Mouse (Mus musculus) heart, embryonic 13.5 days (tissue): ENCODE data around the gene Cul9. TPM values are rescaled to one million over a fixed set of nuclear protein-coding genes. Genes with fewer than 3 reads are reported as not detected.
A peak's percentile ranks its signal among the peaks of the same experiment; 100 is the strongest.

Experiments
- ATAC-seq: fragments of 200-750 bp; cut with Nextera tagmentation; 2 replicates; pipeline ENCODE4 v1.8.0; 2017; ENCODE audit warnings: moderate TSS enrichment; ENCODE audit not compliant: insufficient number of reproducible peaks, low FRiP score, low TSS enrichment; ENCODE audit errors: extremely low read depth
- H3K27ac ChIP-seq: fragments of 300-500 bp; sonication (generic); replicated peaks from 2 replicates; pipeline ENCODE4 v1.5.1; 2015; ENCODE audit warnings: moderate library complexity, mild to moderate bottlenecking, inconsistent platforms
- H3K27me3 ChIP-seq: fragments of 300-500 bp; sonication (generic); replicated peaks from 2 replicates; pipeline ENCODE4 v1.6.1; 2015; ENCODE audit warnings: mild to moderate bottlenecking, inconsistent platforms
- H3K36me3 ChIP-seq: fragments of 300-500 bp; sonication (generic); 2 replicates; pipeline ENCODE4 v1.6.1; 2015; ENCODE audit warnings: mild to moderate bottlenecking, inconsistent platforms
- H3K4me1 ChIP-seq: fragments of 300-500 bp; sonication (generic); 2 replicates; pipeline ENCODE4 v1.6.1; 2015; ENCODE audit warnings: inconsistent platforms
- H3K4me2 ChIP-seq: fragments of 300-500 bp; sonication (generic); 2 replicates; pipeline ENCODE4 v1.6.1; 2015; ENCODE audit warnings: inconsistent platforms, mild to moderate bottlenecking, moderate library complexity
- H3K4me3 ChIP-seq: fragments of 300-500 bp; sonication (generic); 2 replicates; pipeline ENCODE4 v1.5.1; 2015; ENCODE audit warnings: moderate library complexity, mild to moderate bottlenecking, inconsistent platforms
- H3K9ac ChIP-seq: fragments of 300-500 bp; sonication (generic); 2 replicates; pipeline ENCODE4 v1.6.1; 2015; ENCODE audit warnings: inconsistent platforms, mild to moderate bottlenecking, moderate library complexity
- H3K9me3 ChIP-seq: fragments of 300-500 bp; sonication (generic); 2 replicates; pipeline ENCODE4 v1.6.1; 2016; ENCODE audit warnings: inconsistent platforms
- WGBS: fragments of 180-500 bp; shearing (Covaris S2); methylation state at CpG from one replicate; pipeline ENCODE4 v1.1.7; 2015; ENCODE audit warnings: mixed read lengths; 5-methylcytosine and 5-hydroxymethylcytosine counted together
- polyA plus RNA-seq: library from polyadenylated mRNA; unstranded; fragments of >200 nt; fragmentation: Nextera tagmentation; extraction: Ambion mirVana; gene quantifications from 2 replicates; pipeline ENCODE4 v1.2.1, GENCODE M21; 2015

The Cul9 gene
- polyA plus RNA-seq, 1 experiment from 2014 or later = 5.0 TPM

DNA sequence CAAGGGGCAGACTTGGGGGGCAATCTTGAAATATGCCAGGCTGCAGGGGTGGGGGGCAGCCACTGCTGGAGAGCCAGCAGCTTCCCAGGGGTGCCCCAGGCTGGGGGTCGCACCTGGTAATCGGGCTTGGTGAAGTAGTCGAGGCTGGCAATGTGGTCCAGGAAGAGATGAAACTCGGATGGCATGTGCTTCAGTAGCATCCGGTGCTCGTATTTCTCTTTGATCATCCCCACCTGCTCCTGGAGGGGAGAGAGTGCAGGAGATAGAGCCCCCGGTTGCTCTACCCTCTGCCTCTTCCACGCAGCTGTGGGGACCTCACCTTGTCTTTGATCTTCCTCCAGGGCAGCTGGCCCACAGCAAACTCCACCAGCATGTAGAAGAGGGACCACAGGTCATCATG lies 69.6 kb downstream of the Cul9 start:
- Histone ChIP-seq H3K4me3 (no peak overlapping the region), H3K4me2 (no peak overlapping the region), H3K27me3 (peaks cover 49% of the 10 kb centered on the region), H3K27ac (no peak overlapping the region), H3K9ac (no peak overlapping the region), H3K4me1 (no peaks in the 10 kb centered on the region; the same call in 1 of the 2 replicates), H3K36me3 (no peaks in the 10 kb centered on the region), H3K9me3 (no peaks in the 10 kb centered on the region)
- WGBS = 66% methylated on average over 8 of the region's 8 CpGs
- no peak for ATAC-seq

DNA sequence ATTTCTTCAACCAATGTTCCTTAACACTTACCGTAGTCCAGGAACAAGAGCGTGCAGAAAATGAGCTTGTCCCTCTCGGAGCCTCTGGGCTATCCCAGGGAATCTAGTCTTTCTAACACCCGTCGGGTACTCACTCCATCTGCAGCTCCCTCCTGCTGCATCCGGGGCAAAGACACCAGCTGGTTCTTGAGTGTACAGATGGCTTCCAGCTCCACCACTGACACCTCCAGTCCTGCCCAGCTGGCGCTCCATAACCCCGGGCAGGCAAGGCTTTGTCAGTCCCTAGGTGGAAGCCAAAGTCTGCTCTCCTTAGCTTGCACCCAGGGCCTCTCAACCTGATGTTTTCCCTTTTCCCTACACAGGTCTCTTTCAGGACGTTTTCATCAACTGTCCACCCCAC lies 78.4 kb downstream of the Cul9 start:
- no peak for ATAC-seq
- WGBS = 74% methylated on average over 9 of the region's 9 CpGs

DNA sequence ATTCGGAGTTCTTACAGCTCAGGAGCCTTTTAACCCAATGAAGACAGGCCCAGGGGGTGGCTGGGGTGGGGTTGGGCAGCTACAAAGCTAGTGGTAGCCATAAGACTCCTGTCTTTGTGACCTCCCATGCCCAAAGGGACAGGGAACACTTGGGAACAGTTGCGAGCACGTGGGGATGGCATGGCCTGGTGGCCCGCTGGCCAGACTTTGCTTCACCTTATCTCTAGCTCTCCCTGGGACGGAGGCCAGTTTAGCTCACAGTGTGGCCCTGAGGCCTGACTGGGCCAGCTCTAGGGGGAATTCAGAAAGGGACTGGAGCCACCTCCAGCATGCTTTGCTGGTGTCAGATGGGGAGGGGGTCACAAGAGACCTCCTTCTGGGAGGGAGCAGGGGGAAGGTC lies 84.0 kb downstream of the Cul9 start:
- peaks cover 88% of the 10 kb centered on the region for H3K27me3 ChIP-seq
- H3K27ac ChIP-seq = no peak overlapping the region
- no peak overlapping the region for H3K9ac ChIP-seq
- H3K9me3 ChIP-seq = no peaks in the 10 kb centered on the region
- H3K4me3 ChIP-seq = no peak overlapping the region
- peaks cover 37% of the 10 kb centered on the region for H3K4me1 ChIP-seq
- H3K4me2 ChIP-seq = no peak overlapping the region
- ATAC-seq = no peak
- WGBS = 37% methylated on average over 5 of the region's 5 CpGs
- H3K36me3 ChIP-seq = no peaks in the 10 kb centered on the region

More for the DNA sequence above, 78.4 kb downstream of the Cul9 start:
- Histone ChIP-seq H3K4me2 (no peak overlapping the region), H3K9ac (no peak overlapping the region), H3K4me1 (no peaks in the 10 kb centered on the region), H3K9me3 (no peaks in the 10 kb centered on the region), H3K27me3 (peaks cover 39% of the 10 kb centered on the region), H3K27ac (no peak overlapping the region), H3K4me3 (no peak overlapping the region), H3K36me3 (no peaks in the 10 kb centered on the region)

DNA sequence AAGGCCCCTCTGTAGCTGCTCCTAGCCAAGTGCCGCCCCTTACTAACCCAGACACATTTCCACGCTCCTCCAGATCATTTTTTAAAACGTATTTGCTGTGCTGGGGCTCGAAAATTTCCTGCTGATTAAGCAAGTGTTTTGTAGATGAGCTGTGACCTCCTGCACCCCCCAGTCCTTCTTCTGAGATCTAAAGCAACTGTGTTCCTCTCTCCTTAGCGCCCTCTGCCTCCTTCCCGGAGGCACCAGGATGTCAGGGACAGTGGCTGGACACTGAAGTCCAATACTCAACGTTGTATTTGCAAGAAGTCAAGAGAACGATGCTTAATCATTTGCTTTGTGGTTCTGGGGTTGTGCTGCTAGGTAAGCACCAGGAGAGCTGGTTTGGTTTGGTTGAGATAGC lies 84.8 kb downstream of the Cul9 start:
- Histone ChIP-seq H3K4me1 (peaks cover 37% of the 10 kb centered on the region), H3K27me3 (peaks cover 87% of the 10 kb centered on the region), H3K4me3 (peak overlapping the region; percentile 55), H3K9ac (peak overlapping the region; percentile 81), H3K36me3 (no peaks in the 10 kb centered on the region), H3K27ac (no peak overlapping the region), H3K9me3 (no peaks in the 10 kb centered on the region), H3K4me2 (peak overlapping the region; percentile 80)
- WGBS = 11% methylated on average over 8 of the region's 8 CpGs
- no peak for ATAC-seq

DNA sequence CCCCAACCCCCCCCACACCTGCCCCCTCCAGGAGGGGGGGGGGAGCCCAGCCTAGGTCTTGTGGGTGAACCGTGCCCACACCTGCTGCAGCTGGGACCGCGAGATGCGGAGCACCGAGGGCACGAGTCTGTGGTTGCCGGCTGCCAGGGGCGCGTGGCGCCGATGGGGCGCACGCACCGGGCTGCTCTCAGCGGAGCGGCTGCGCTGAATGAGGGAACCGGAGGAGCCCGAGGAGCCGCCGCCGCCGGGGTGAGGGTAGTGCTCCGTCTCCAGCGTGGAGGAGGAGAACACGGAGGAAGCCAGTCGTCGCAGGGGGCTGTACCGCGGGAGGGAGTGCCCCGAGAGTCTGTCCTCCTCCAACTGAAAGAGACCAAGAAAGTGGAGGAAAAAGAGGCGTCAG lies 85.5 kb downstream of the Cul9 start:
- no peaks in the 10 kb centered on the region for H3K9me3 ChIP-seq
- WGBS = under 1% methylated on average over 32 of the region's 32 CpGs
- peak overlapping the region; percentile 55 for H3K4me3 ChIP-seq
- peak overlapping the region; percentile 81 for H3K9ac ChIP-seq
- H3K27ac ChIP-seq = no peak overlapping the region
- no peak for ATAC-seq
- H3K36me3 ChIP-seq = no peaks in the 10 kb centered on the region
- peaks cover 89% of the 10 kb centered on the region for H3K27me3 ChIP-seq
- H3K4me2 ChIP-seq = peak overlapping the region; percentile 80
- peaks cover 38% of the 10 kb centered on the region for H3K4me1 ChIP-seq

DNA sequence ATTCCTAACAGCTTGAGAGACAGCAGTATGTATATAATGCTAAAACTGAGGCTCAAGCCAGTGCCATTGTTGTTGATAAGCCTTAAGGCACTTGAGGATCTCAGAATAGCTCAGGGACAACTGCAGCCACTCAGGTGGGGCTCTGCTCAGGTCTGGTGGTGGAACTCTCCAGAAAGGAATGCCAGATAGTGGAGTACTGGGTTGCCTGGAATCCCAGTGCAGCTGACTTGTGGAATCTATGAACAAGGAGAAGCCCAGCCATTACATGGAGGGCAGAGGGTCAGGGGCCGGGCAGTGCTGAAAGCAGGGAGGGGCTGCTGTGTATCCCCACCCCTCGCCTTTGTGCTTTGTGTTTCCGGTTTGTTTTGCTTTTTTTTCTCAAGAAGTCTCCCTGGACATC lies 87.7 kb downstream of the Cul9 start:
- peak; percentile 22; the same call in 1 of the 2 replicates for ATAC-seq
- Histone ChIP-seq H3K4me1 (peaks cover 60% of the 10 kb centered on the region), H3K27me3 (peaks cover 92% of the 10 kb centered on the region), H3K4me3 (no peak overlapping the region), H3K4me2 (peak overlapping the region; percentile 37), H3K36me3 (no peaks in the 10 kb centered on the region), H3K9ac (no peak overlapping the region), H3K27ac (peak overlapping the region; percentile 74), H3K9me3 (no peaks in the 10 kb centered on the region)
- WGBS = 17% methylated on average over 3 of the region's 3 CpGs

DNA sequence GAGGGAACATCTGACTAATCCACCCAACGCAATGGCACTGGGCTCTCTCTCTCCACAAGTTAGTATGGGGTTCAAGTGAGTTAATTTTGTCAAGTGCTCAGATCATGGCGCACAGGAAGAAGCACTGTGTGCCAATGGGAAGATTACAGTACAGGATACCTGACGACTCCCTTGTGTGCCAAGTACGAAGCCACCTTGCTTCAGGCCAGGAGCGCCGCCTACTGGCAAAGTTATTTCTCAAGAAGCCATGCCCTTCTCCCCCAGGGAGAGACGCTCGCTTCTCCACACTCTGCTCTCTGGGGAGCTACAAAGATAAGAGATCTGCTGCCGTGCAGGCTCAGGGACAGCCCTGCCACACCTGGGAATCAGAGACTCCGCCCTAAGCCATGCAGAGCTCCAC lies 88.4 kb downstream of the Cul9 start:
- H3K9ac ChIP-seq = no peak overlapping the region
- no peak for ATAC-seq
- H3K9me3 ChIP-seq = no peaks in the 10 kb centered on the region
- 12% methylated on average over 10 of the region's 10 CpGs for WGBS
- peaks cover 93% of the 10 kb centered on the region for H3K27me3 ChIP-seq
- H3K27ac ChIP-seq = peak overlapping the region; percentile 74
- no peak overlapping the region for H3K4me3 ChIP-seq
- peak overlapping the region; percentile 37; the same call in 1 of the 2 replicates for H3K4me2 ChIP-seq
- H3K36me3 ChIP-seq = no peaks in the 10 kb centered on the region
- H3K4me1 ChIP-seq = peaks cover 63% of the 10 kb centered on the region

DNA sequence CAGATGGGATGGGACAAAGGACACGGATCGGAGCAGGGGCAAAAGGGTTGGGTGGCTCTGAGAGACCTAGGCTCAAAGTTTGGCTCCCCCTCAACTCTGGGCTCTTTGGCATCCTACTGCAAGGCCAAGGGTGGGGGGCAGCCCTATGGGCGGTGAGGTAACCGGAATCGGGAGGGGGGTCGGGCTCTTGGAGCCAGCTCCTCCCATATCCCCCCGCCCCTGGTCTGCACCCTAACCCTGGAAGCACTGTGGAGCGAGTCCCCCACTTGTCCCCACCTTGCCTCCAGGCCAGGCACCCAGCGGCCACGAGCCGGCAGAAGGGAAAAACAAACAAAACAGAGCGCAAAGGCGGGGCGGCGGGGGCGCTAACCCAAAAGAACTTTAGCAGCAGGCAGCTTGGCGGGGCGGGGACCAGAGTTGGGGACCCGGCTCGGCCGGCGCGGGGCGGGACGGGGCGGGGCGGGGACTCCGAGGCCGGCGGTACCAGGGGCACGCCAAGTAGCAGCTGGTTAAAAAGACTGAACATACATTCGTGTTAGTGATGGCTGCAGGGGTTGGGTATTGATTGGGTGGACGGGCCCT lies 91.0 kb downstream of the Cul9 start:
- peaks cover 92% of the 10 kb centered on the region for H3K27me3 ChIP-seq
- H3K27ac ChIP-seq = no peak overlapping the region
- H3K9me3 ChIP-seq = no peaks in the 10 kb centered on the region
- peak overlapping the region; percentile 55 for H3K4me3 ChIP-seq
- H3K4me1 ChIP-seq = peaks cover 44% of the 10 kb centered on the region
- H3K4me2 ChIP-seq = peak overlapping the region; percentile 86
- H3K36me3 ChIP-seq = no peaks in the 10 kb centered on the region
- no peak for ATAC-seq
- WGBS = 1% methylated on average over 33 of the region's 33 CpGs
- peak overlapping the region; percentile 76 for H3K9ac ChIP-seq

DNA sequence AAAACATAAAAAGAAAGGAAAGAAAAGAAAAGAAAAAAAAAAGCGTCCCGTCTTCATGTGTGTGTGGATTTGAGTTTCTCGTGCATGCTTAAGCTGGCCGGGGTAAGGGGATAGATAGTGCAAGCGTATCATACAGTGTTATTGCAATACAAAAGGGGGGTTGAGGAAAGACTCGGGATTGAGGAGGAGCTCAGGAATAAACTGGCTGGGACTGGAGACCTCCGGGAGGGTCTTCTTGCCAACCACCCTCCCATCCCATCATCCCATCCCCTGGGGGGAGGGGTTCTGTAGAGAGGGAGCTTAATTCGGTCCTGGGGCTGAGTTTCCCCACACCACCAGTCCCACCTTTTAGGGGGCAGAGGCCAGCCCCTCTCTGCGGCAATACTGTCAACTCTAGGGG lies 91.6 kb downstream of the Cul9 start:
- 2% methylated on average over 9 of the region's 9 CpGs for WGBS

DNA sequence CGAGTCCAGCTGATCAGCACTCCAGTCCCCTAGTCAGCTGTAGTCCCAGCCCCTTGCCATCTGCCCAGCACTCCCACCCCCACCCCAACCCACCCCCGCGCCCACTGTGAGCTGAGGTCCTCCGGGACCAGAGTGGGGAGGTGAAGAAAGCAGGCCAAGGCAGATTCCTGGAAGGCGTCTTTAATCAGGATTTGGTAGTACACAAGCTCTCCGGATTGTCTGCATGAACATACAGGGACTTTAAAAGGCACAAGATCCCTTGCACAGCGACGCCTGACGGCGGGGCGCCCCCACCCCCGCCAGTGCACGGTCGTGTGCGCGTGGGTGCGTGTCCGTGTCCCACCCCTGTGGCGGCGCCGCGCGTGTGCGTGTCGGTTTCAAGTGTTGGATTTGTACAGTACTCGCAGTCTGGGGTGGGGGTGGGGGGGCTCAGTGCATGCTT lies 92.2 kb downstream of the Cul9 start:
- Histone ChIP-seq H3K27me3 (peaks cover 91% of the 10 kb centered on the region), H3K4me1 (peaks cover 41% of the 10 kb centered on the region), H3K9me3 (no peaks in the 10 kb centered on the region), H3K9ac (peak overlapping the region; percentile 76), H3K36me3 (no peaks in the 10 kb centered on the region), H3K4me2 (peak overlapping the region; percentile 86), H3K27ac (no peak overlapping the region), H3K4me3 (peak overlapping the region; percentile 55)
- WGBS = 2% methylated on average over 26 of the region's 26 CpGs
- no peak for ATAC-seq

More for the DNA sequence above, 91.6 kb downstream of the Cul9 start:
- Histone ChIP-seq H3K4me1 (peaks cover 43% of the 10 kb centered on the region), H3K4me3 (peak overlapping the region; percentile 55), H3K27ac (no peak overlapping the region), H3K9ac (peak overlapping the region; percentile 76), H3K36me3 (no peaks in the 10 kb centered on the region), H3K27me3 (peaks cover 92% of the 10 kb centered on the region), H3K9me3 (no peaks in the 10 kb centered on the region), H3K4me2 (peak overlapping the region; percentile 86)
- ATAC-seq = no peak

DNA sequence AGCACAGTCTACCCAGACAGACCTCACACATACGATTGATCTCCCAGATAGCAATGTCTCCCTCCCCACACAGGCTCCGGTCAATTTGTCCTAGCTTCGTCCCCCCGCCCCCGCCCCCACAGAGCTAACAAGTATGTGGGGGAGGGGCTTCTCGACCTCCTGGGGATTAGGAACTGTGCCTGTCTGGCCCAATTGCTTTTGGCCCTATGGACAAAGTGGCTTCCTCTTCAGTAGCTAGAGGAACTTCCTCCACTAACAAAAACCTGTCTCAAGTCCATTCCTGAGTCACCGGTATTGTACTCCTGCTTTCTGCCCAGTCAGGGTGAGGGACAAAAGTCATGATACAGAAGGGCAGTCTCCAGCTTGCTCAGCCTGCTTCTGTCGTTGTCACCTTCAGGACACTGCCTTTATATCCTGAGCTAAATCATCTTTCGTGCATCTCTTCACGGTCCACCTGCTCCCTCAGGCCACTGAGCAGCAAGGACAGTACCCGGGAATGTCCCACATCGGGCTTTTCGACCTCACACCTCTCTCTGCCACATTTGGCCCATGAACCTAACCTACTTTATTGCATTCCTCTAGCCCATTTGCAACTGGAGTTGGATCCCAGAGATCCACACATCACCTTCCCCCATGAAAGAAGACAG lies 92.8 kb downstream of the Cul9 start:
- Histone ChIP-seq H3K9me3 (no peaks in the 10 kb centered on the region), H3K9ac (0 out of 2 replicates have a peak overlapping the region, but pooled peaks have one; percentile 76), H3K4me1 (peaks cover 35% of the 10 kb centered on the region), H3K36me3 (no peaks in the 10 kb centered on the region), H3K4me3 (no peak overlapping the region), H3K27ac (no peak overlapping the region), H3K4me2 (peak overlapping the region; percentile 86), H3K27me3 (peaks cover 91% of the 10 kb centered on the region)
- 14% methylated on average over 13 of the region's 13 CpGs for WGBS
- ATAC-seq = no peak

DNA sequence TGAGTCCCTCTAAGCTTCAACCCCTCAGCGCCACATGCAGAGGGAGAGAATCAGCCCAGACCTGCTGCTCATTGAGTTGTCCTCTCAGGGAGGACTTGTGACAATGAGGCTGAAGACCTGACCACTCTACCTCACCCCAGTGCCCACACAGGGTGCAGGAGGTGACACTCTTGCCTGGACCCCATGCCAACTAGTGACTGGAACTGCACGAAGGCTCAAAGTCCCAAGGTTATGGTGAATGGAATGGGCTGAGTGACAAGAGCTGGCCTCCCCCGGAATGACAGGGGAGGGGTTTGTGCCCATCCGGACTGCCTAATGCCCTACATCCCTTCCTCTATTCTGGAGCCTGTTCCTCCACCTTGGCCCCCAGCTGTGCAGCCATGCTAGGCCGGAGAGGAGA lies 93.5 kb downstream of the Cul9 start:
- 34% methylated on average over 5 of the region's 5 CpGs for WGBS
- ATAC-seq = no peak
- Histone ChIP-seq H3K36me3 (no peaks in the 10 kb centered on the region), H3K27ac (no peak overlapping the region), H3K4me2 (no peak overlapping the region), H3K4me1 (peaks cover 28% of the 10 kb centered on the region), H3K4me3 (no peak overlapping the region), H3K9me3 (no peaks in the 10 kb centered on the region), H3K27me3 (peaks cover 91% of the 10 kb centered on the region), H3K9ac (no peak overlapping the region)
